Mouse (Mus musculus): ENCODE measurements around the gene Cfap61.

GRCm38 (mm10) chr2:146227646-146228045 is 293.1 kb downstream of the Cfap61 start:
- TF ChIP-seq POLR2A (IDR thresholded peaks at IDR 0.05; ENCODE audit: insufficient read depth, low read depth, low read length) (no peak), CTCF (IDR thresholded peaks at IDR 0.05) (no peak)

Measured in heart, adult 2 months (tissue).